Mouse (Mus musculus) natural killer cell, adult 2 months (primary cell): ENCODE data around the gene Mapkapk2.

ENCODE experiments used
- DNase-seq, 2 experiments: peaks; one replicate each; pipeline ENCODE4 v3.0.0; 2022; ENCODE audit warnings: low spot score in 2 of 2

Mapkapk2 gene

DNA sequence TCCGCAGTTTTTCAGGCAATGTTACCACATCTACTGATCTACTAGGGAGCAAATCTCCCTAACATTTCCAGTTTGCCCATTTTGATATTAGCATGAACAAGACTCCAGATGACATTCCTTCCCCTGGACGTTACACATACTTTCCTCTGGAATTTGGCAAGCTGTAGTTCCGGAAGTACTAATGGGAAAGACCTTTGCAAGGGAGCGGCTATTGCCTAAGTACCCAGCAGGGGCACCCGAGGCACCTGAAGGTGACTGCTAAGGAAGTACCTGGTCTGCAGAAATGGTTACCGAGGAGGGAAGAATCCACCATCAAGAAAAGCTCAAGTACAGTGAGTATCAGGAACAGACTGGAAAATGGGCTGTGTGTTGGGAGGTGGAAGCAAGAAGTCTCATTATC lies 14.9 kb upstream of the Mapkapk2 start:
- DNase-seq: no peak

DNA sequence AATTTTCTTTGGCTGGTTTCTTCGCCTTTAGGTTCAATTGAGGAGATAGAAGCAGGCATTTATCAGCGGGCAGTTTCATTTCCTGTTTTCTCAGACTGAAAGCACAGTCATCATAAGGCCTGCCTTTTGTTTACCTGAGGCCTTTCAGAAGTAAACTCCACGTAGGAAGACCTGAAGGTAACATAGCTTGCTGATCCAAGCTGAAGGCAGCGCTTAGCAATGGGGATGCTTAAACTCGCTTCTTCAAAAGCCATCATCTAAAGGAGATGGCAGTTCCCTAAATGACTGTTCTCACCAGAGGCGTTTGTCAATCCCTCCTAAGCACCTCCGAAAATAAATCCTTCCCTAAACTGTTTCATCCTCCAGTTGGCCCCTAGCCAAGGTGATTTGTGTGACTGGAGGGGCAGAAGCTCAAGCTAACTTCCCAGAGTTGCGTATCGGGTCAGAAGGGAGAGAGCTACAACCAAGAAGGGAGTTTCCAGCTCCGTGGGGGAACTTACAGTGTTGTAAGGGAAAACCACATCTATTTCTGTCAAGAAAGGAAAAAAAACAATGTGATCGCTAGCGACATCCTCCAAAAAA lies 13.0 kb upstream of the Mapkapk2 start:
- DNase-seq: peak; percentile 39 to 55

DNA sequence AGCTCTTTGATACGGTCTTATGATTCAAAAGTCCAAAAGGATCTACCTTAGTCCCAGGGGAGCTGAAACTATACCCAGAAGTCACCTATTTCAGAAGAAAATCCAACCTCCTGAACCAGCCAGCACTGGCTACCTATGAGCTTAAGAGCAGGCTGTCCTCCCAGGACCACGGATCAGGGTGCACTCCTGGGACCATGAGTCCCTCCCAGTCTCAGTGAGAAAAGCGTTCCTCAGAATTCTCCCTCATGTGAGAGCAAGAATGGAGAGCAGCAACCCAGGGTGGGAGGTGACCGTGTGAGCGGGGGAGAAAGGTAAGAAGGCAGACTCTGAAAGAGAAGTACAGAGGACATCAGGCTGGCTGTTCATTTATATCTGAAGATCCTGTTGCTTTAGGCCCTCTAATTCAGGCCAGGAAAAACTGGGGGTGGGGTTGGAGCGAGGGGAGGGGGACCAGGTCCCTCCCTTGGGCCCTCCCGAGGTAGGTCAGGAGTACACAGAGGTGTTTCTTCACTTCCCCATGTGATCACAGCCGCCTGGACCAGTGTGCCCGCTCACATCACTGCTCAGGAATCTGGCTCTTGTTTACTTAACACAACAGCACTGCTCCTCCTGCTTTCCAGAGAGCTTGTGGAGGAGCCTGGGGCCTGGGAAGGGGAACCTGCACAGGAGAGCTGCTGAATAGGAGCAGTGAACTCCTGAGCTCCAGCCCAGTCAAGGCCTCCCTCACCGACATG lies 10.1 kb upstream of the Mapkapk2 start:
- no peak for DNase-seq

DNA sequence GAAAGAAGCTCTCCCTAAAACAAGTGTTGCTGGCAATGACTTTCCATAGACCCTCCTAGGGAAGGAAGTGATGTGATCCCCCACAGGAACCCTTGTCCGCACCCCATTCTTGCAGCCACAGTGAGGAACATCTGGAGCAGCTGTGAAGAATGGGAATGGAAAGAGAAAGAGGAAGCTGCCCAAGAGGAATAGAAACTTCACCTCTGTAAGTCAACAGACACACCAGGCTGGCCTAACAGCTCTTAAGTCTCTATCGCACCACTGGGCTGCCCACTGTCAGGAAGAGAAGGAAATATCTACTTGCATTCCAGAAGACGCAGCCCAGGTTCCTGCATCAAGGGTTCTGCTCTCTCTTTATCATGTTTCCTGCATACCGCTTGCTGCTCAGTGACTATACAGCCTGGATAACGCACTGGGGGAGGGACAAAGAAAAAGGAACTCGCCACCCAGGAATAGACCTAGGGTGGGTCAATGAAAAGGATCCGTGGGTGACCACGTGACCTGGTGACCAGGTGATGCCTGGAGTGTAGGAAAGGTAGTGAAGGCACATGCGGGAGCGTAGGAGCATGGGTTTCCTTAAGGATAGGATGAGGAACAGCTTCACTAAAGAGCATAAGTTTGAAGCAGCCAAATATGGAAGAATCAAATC lies 6.3 kb upstream of the Mapkapk2 start:
- DNase-seq: peak in 1 of 2 experiments; percentile 36

DNA sequence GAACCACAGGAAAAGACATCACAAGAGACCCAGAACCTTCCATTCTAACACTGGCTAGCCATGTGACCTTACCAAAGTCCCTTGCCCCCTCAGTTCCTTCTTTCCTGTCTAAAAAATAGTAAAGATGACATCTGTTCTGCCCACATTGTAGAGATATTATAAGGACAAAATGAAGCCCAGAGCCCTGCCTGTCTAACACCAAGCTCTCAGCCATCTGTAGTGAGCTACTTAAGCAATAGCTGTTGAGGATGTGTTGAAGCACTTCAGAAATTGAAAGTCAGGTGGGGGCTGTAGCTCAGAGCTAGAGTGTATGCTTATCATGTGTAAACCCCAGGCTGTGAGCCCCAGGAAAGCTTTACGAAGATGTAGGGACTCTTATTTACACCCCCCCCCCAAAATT lies 3.2 kb upstream of the Mapkapk2 start:
- no peak for DNase-seq

DNA sequence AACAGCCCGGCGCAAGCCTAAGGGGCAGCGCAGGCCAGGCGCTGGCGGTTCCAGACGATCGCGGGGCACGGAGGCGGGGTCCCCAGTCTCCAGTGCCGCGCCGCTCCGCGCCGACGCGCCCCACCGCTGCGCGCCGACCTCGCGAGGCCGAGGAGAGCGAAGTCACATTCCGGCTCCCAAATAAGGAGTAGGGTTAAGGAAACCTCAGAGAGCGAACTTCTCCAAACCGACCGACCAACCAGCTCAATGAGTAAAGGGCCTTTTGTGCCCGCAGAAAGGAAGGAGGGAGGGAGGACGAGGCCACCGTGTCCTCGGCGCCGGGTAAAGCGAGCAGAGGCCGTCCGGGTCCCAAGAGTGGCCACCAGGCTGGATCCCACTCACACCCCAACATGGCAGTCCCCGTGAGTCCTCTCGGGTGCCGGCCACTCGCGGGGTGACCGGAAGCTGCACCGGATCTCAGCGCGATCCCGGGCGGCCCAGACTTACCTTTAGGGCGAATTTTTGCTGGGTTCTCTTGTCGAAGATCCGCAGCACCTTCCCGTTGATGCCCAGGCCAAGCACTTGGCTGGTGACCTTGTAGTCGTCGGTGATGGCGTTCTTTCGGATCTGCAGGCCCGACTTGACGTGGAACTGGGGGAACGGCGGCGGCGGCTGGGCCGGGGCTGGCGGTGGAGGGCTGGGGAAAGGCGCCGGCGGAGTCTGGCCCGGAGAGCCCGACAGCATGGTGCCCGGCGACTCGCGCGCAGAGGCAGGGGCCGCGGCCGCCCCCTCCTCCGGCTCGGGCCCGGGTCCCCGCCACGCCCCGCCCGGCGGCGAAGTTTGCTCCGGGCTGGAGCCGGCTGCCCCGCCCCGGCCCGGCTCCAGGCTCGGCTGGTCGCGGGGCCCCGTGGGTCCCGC lies 575 bp downstream of the Mapkapk2 start:
- peak; percentile 45 to 46 for DNase-seq

DNA sequence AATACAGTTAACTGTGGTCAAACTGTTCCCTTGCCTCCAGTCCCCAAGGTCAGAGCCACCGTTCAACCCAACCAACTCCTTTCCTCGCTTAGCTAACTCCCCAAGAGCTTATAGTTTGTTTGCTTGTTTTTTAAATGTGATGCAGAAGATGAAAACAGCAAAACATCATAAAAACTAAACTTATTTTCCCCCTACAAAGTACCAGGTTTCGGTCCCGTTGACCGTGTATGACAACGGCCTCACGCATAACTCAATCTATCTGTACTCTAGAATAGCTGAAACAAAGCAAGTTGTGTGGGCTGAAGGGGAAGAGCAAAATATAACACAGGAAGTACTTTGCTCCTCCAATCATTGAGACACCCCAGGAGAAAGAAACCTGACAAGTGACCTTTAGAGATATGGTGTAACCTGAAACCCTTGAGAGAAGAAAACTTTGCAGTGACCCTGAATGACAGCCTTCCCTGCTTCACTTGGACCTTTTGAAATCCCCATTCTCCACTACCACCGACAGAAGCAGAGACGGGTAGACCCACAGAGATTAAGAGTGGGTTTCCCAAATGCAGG lies 1.4 kb downstream of the Mapkapk2 start:
- peak in 1 of 2 experiments; percentile 28 for DNase-seq

DNA sequence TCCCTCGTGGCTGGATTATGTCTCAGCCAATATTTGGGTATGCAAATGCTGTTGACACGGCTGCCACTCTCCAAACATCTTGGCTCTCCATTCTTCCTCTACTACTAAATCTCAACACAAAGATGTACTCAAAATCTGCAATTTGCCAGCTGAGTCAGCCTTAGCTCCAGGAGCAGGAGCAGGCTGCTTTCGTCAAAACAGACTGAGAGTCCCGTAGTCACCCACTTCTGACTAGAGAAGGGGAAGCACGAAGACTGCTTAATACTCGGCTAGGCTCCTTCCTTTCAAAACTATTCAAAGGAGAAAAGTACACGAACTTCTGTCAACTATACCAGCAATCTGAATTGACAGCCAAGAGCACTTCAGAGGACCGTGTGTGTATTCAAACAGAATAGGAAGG lies 2.1 kb downstream of the Mapkapk2 start:
- DNase-seq: no peak

DNA sequence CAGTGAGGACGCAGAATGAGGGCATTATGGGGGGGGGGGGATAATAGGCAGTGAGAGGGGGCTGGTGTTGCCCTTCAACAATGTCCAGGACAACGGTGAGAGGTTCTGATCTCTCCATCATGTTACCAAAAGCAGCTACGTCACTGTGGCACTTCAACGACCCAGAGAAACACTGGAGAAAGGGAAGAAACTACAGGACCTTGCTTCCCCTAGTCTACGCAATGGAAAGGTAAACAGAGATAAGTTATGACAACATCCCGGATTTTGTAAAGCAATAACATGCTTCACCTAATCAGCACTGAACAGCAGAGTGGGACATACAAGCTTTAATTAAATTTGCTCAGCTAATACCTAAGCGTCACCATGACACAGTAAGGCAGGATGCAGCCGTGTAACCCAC lies 3.7 kb downstream of the Mapkapk2 start:
- DNase-seq: no peak

DNA sequence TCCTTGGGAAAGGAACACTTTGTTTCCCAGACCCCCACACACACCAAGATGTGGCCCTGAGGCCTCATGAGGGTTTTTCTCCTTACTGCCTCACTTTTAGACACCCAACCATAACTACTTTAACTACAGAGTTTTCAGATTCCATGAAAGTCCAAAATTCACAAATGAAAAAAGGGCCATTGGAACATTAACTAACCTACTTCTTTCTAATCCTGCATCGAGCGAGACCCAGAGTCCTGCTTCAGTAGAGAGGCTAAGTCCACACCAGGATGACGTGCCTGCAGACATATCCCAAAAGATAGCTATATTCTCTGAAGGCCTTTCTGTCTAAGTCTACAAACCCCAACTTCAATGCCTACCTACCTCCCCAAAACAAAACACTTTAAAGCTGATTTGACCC lies 4.8 kb downstream of the Mapkapk2 start:
- no peak for DNase-seq

DNA sequence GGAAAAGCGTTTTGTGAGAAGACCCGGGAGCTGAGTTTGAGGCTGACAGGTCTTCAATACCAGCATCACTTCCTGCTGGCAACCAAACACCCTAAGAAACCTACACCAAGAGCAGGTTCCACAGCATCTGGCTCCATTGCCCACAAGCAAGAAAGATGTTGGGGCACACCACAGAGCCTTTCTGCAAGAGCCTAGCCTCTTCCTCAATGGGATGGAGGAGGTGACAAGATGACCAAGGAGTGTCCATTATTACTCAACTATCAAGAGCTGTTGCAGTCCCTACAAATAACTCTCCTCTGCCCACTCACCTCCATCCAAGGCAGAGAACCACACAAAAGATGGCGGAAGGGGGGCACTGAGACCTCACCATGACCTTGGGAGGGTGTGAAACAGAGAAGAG lies 5.5 kb downstream of the Mapkapk2 start:
- DNase-seq: peak in 1 of 2 experiments; percentile 26

DNA sequence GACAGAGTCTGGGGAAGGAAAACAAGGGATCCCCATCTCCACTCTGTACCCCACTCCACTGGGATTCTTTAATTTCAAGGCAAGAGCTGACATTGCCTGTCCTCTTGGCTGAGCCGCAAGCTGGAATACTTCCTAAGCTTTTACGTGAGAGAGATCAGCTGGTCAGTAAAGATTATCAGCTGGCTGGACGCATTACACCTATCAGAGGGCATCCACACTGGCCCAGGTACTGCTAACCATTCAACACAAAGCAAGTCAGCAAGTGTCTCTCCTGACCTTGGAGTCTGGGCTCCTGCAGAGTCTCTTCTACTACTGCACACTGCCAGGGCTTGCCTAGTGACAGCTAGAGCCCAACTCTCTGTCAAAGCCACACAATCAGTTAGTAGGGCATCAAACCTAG lies 6.1 kb downstream of the Mapkapk2 start:
- DNase-seq: no peak

DNA sequence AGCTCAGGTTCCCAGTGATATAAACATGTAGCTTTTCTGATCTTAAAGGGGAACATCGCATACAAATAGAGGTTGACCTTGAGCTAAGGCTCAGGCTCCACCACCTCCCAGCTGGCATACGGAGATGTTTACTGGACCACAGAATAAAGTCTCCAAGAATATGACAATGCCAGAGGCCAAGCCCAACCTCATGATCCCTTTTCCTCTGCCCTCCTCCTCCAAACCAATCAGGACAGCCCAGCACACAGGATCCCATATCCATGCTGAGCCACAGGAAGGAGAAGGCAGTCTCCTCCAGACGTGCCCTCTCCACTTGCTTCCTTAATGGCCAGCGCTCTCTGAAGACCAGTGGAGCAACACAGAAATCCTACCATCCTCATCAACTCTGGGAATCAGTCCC lies 6.7 kb downstream of the Mapkapk2 start:
- no peak for DNase-seq

DNA sequence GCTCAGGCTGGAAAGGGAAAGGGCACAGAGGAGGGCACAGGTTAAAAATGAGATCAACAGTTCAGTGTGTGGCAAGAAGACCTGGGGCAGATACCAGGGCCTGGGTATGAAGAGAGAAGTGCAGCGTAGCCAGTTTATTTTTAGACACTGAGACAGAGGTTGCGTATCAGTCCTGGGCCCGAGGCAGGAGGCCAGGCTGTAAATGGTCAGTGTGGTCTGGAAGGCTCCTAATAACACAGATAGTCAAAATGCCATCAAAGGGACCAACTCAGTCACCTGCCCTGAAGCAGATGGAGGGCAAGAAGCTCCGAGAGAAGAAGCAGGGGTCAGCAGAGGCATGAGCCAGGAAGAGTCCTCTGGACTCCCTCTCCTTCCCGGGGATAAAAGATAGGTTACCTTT lies 7.4 kb downstream of the Mapkapk2 start:
- no peak for DNase-seq

DNA sequence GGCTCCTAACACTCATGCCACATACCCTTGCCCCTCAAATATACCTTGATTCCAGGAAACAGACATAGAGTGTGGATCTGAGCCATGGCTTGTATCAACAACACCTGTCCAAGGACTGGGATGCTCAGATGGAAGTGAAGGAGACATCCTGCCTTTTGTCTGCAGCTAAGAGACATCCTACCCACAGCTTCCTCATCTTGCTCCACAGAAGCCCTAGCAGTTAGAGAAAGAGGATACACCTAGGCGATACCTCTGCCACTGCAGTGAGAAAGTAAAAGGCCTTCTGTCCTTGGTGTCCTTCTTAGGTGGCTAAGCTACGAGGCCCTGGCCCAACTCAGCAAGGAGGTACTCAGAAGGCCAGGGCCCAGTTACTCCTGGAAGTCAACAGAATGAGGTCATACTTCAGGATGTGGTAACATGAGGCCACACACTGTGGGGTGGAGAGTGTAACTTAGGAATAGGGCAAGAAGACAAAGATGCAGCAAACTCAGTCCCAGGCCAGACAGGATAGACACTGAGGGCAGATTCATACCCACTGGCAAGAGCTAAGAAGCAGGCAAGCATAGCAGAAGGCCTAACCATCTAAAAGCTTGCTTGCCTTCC lies 8.0 kb downstream of the Mapkapk2 start:
- DNase-seq: peak; percentile 45 to 59

DNA sequence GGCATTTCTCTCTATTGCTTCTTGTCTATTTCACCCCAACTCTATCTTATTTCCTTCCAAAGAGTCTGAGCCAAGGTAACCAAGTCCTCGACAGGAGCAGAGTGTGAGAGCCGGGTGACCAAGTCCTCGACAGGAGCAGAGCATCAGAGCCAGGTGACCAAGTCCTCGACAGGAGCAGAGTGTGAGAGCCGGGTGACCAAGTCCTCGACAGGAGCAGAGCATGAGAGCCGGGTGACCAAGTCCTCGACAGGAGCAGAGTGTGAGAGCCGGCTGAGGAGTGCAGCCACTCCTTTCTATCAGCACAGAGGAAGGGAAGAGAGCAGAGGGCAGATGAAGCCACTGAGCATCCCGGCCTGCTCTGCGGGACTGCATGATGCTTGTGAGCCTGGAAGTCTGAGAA lies 9.1 kb downstream of the Mapkapk2 start:
- DNase-seq: no peak

DNA sequence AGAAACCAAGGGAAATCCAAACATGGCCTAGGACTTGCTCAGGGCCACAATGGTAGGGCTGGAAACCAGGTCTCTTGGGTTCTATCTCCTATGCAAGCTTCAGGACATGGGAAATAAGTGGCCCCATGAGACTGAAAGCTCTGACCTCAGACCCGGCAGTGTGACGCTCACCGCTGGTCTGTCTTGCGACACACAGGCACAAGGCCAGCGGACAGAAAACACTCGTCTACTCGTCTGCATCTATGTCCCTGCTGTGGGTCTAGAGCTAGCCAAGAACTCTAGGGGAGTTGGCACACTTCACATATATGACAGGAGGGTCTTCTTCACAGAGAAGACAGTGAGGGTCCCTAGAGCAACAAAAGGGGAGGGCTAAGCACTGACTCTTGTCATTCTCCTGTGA lies 10.7 kb downstream of the Mapkapk2 start:
- DNase-seq: no peak

DNA sequence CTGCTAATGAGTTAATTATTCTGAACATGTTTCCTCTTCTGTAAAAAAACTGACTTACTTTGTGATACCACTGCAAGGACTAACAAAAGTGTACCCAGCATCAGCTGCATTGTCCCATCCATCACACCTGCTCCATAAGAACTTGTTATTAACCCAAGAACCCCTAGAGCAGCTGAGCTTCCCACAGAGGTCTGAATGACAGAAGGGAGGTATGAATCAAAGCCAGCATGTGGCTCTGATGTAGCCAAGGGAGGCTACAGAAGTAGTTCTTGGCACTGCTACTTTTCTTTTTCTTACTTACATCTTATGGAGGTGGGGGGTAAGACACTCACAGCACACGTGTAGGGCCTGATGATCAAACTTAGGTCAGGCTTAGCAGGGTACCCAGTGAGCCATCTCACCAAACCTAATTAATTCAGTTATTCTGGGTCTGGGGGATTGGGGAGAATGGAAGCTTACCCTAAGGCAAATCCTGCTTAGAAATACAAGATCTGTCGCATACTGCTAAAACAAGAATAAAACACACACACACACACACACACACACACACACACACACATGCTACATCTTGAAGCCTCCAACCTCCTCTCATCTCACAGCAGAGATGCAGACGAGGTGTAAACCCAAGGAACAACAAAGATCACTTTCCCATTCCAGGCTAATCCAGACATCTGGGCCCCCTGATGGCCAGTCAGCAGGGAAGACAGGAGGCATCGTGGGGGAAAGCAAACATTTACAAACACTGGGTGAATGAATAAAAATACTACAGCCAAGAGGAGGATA lies 11.5 kb downstream of the Mapkapk2 start:
- DNase-seq: no peak

DNA sequence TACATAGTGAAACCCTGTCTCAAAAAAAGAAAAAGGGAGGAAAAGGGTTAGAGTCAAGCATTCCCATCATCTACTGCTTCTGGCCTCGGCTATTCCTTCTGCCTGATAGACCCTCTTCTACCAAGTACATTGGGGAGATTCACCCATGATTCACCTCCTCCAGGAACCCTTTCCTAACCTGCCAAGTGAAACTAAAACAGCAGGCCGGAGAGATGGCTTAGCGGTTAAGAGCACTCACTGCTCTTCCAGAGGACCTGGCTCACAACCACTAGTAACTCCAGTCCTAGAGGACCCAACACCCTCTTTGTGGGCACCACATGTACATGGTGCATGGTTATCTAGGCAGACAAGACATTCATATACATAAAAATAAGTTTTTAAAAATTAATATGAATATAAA lies 12.4 kb downstream of the Mapkapk2 start:
- DNase-seq: no peak

DNA sequence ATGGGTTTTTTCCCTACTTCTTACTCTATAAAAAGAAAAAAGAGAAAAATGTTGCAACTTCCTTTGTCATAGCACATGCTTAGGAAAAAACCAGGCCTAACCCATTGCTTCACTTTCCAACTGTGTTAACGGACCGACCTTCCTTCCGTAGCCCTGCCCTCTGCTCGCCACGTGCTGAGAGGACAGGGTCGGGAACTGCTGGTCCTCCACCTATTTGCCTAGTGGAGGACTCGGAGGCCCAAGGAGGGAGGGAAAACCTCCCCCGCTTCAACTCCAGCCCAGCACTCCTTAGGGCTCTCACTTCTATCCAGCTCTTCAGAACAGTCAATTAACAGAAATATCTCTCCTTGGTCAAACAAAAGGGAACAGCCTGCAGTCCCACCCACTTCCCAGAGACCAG lies 13.3 kb downstream of the Mapkapk2 start:
- DNase-seq: no peak

DNA sequence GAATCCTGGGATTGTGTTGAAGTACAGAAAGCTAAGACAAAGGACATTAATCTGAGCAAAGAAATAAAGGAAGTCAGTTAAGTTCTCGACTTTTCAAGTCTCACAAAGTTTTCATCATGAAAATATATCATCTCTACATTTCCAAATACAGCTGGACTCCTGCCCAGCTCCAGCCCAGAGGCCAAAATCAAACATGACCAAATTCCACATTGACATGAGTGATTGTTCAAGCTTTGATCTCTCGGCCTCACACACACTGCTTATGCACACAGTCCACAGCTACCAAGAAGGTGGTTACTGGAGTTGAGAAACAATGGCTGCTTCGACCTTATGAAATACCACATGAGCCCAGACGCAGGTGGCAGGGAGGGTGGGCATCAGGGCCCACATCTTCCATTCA lies 14.0 kb downstream of the Mapkapk2 start:
- no peak for DNase-seq
